Mouse (Mus musculus) v-Abl transformed pro-B cells (cell line): Measurements from ENCODE around the gene Sema5a.

Experiments
- in situ Hi-C, 2 experiments: fragments of 400-800 bp; cut with MboI; formaldehyde crosslinking; loops; one replicate each; pipeline ENCODE4 v1.15.1; 2025; ENCODE audit not compliant: unreplicated experiment in 2 of 2

Sema5a gene

DNA sequence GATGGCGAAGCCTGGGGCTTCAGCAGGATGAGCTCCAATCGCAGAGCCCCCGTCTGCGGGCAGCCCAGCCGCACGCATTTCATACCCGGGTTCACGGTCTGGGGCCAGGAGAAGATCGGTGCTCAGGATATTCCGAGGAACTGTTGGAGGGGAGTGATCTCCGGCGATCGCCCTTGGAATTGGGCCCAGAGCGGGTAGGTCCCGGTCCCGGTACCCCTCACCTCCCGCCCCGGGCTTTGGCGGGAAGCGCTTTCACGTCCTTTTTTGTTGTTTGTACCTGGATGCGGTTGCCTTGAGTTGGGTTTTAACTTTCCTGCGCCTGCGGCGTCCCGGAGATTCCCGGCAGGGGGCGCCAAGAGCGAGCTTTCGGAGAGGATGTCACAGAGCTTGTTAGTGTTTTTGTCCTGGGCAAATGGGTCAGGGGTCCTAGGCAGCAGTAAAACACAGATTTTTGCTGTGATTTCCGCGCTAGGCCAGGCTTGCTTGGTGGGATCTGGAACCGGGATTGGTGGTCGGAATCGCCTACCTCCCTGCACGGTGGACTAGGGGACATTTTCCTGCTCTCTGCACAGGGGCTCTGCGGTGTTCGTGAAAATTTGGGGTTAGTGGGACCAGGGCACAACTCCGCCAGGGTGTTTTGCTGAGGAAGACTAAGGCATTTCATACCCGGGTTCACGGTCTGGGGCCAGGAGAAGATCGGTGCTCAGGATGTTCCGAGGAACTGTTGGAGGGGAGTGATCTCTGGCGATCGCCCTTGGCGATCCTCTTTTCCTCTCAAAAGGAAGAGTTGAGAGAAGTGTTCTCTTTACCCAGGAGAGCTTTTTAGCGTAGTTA is 1.4 kb downstream of the Sema5a start:
- in situ Hi-C loops = loop anchor here (5.0 to 25.0 kb wide), 8 partner anchors 186 to 734 kb away; no protein-coding TSS in a partner anchor

DNA sequence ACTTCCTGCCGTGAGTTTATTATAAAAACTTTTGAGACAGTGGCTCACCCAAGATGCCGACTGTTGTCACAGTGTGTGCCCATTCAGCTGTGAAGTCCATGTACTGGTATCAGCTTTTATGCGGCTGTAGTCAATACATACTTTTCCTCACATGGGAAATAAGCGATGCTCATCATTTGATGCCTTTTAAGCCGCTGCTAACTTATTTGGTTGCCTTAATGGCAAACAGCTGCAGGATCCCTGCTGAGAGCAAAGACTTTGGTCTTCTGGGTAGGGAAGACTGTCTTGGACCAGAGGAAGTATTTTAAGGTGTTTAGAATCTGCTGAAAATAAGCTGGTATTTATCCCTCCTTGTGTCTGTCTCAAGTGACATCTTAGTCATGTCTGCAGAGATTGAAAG is 2.7 kb downstream of the Sema5a start:
- in situ Hi-C loops = loop anchor here (5.0 to 25.0 kb wide), 8 partner anchors 185 to 735 kb away; no protein-coding TSS in a partner anchor

DNA sequence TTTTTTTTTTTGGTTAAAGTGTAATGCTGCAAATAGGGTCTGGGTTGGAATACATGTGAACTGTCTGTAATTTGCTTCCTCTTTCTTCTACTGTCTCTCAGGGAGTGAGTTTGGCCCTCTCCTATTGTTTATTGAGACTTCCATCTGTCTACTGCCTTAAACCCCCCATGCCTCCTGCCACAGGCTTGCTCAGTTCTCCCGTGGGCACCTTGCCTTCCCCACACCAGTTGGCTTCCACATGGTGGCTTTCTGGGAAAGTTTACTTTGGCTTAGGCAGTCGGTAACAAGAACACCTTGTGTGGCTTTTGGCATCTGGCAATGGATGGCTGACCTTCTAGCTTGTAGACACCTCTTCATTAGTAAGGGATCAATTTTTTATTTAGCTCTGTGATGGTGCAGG is 10.2 kb downstream of the Sema5a start:
- in situ Hi-C loops = no loop called here

DNA sequence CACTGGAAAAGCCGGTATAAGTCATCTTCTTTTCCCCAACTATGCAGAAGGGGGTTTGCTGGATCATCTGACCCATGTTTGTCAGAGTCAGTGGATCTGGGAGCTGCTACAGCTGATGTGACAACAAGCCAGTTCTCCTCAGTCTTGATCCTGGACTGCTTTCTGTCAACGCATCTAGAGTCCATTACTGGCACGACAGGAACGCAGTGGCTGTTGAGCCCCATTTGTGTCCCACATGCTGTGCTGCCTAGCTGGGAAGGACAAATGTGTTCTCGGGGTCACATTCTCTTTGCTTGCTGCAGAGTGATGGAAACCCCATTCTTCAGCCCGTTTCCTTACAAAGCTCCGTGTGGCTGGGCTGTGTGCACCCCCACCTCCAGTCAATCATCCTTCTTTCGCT is 12.7 kb downstream of the Sema5a start:
- in situ Hi-C loops = no loop called here

DNA sequence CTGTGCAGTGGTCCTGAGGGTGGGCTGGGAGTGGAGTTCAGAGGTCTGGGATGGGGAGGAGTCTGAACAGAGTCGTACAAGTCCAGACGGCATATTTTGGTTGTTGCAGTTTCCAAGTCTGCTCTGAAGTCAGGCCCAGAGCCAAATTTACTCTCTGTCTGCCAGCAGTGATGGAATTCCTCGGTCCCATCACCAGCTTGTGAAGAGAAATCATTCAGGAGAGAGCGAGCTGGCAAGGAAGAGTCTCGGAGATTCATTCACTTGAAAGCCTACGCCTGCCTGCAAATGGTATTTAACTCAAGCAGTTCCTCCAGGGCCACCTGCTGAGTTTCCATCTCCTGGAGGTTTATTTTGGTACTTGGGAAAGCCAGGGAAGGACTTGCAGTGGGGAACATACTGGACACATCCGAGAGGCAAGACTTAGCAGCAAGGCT is 13.3 kb downstream of the Sema5a start:
- in situ Hi-C loops = no loop called here

DNA sequence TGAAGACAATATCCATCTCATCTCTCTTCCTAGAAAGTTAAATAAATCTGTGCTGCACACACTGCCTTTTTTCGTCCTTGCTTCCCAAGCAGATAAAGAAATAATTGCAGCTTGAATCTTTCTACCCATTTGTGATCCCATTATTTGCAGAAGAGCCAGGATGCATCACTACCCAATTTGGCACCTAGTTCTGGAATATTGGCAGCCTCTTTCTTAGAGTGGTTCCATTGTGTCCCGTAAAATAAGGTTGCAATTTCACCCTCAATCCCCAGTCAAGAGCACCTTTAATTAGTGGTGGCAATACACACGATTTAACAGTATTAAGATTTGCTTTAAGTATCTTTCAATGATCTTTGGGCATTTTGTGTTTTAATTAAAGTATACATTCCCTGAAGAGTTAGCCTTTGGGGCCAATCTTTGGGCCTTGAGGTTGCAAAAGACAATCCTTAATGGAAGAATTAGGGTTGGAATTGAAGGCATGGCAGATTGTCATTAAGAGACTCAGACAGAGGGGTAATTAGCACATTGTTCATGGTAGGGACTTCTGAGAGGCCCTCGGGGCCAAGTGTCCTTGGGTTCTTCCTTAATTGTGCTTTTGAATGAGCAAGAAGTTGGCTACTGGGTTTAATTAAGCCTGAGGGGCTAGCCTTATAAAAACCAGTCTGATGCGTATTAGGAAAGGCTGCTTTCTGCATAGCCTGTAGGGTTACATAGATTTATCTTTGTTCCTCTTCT is 14.9 kb downstream of the Sema5a start:
- in situ Hi-C loops = no loop called here

DNA sequence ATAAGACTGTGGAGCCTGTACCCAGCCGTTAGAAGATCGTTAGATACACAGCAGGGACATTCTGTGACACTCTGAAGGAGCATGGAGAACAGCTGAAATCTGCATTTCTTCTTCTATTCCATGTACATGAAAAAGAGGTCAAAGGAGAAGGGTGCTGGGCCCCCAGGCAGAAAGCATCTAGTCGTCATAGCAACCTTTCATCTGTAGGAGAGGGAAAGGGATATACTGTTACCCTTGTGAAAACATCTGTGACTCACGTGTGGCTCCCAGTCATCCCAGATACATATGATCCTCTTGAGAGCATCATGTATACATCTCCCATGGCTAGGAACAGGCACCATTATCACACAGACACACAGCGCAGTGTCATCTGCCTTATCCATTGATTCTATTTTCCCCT is 16.3 kb downstream of the Sema5a start:
- in situ Hi-C loops = no loop called here

DNA sequence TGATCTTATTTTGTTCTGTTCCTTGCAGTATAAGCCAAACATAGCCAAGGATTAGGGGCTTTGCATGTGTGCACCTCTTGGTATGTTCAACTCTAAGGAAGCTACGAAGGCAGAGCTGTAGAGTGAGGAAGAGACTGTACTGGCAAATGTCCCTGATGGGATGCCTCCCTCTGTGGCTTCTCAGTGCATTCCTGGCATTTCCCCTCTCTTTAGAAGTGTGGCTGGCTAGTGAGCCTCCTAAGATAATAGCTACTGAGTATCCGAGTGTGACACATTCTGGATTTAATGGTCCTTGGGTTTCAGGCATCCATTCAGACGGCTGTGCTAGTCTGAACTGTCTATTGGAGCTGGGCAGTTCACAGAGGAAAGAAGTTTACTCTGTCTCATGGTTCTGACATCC is 19.0 kb downstream of the Sema5a start:
- in situ Hi-C loops = no loop called here

DNA sequence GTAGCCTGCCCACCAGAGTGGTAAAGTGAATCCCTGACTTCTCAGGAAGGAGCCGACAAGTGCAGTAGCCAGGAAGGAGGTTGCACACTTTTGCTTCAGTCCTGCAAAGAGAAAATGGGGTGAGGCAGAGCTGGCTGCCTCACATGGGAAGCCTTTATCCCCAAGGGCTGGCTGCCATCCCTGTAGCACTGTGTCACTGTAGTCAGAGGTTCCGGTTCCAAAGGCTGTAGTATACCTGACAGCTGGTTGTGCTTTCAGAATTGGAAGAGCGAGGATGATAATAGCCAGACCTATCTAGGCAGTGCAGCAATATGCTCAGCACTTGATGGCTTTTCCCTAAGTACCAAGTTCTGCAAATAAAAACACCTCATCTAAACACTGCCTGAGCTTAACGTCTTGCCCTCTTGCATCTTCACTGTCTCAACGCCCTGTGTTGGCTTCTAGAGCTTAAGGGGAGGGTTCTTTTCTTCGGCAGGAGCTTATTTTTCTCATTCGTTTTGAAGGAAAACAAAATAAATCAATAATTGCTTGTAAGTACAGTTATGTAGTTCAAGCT is 20.3 kb downstream of the Sema5a start:
- in situ Hi-C loops = loop anchor here in 1 of 2 experiments (5.0 kb wide), 1 partner anchor 62 kb away; no protein-coding TSS in a partner anchor

DNA sequence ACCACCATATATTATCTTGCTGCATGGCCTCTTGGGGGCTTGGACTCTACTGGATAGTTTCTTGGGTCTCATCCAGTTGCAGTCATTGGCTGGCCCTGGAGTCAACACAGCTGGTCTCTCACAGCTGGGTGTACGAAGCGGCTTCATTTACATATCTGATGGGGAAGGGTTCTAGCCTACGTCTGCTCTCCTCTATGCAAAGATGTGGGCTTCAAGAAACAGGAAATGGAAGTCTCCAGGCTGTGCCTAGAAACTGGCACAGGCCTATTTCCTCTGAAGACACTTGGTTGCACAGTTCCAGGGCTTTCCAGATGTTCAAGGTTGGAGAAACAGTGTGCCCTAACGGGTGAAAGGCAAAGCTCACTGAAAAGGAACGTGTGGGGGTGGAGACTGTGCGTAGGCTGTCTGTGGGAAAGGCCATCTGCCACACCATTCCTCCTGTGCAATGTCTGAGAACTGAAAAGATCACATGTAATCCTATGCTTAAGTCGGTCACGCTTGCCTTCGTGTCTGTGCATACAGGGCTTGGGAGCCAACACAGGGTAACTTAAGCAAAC is 20.8 kb downstream of the Sema5a start:
- in situ Hi-C loops = loop anchor here in 1 of 2 experiments (5.0 kb wide), 1 partner anchor 62 kb away; no protein-coding TSS in a partner anchor

DNA sequence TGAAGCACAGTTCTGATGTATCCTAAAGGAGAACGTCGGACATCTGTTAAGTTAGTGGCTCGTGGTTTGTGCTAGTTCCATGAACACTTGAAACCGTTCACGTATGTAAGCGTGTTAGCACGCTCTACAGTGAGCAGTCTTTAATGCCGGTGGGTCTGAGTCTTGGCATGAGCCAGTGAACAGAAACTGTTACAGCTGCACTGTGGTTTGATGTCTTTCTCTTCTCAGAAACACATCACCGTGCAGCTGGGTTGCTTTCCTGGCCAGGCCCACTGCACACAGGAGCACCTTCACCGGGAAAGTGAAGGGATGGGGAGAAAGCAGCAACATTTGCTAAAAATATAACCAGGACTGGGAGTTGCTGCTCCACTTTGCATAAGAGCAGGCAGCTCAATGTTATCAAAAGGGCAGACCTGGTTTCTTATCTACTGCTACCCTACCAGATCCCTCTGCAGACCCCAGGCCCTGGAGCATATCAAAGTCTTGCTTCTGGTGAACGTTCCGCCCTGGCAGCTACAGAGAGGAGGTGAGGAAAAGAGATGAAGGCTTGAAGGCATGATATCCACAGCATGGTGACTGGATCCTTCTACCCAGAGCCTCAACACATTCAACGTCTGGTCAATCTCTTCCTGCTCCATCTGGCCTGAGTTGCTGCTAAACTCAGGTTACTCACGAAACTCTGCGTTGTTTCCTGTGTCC is 21.7 kb downstream of the Sema5a start:
- in situ Hi-C loops = loop anchor here in 1 of 2 experiments (5.0 kb wide), 1 partner anchor 61 kb away; no protein-coding TSS in a partner anchor

DNA sequence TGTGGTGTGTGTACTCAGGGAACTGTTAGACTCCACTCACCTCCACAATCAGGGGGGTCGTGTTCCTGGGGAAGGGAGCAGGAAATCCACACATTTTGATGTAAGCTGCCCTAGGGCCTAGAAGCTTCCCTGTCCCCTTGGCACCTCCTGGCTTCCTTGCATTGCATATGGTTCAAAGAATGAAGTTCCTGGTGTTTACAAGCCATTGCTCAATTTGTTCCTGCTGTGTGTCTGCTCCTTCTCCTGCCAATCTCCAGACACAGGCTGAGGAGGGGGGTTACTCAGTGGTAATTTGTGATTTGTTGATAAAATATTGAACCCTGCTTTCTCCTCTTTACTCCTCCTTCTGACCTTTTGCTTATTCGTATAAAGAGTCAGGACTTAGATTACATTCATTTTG is 25.5 kb downstream of the Sema5a start:
- in situ Hi-C loops = no loop called here

DNA sequence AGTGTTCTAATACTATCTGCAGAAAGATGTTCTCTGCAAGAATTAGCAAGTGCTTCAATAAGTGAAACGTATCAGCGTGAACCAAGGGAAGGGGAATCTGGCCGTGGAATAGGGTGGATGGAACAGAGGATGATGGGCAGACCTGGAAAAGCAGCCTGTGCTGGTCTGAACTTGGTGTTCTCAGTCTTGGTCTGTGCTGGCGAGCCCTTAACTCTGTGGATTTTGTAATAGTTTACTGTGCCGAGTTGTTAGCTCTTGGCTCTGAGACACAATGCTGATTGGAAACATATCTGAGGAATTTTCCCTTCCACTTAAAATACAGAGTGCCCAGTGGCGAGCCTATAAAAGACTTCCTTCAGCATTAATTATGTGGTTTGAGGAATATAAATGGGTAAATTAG is 29.3 kb downstream of the Sema5a start:
- in situ Hi-C loops = no loop called here

DNA sequence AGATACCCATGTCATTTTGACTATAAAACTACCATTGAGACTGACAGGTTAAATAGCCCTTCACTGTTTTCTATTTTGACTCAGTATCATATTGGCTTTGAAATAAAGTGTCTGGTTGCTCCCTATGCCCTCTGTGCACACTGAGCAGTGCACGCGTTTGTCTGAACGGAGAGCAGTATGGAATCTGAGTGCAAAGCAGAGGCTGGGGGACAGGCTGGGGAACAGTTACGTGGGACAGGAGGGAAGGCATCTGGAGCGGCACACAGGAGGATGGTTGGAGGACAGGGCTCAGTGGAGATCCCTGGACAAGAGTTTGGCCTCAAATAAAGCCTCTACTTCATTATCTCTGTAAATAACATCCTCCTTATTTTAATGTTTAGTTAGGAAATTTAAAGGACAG is 30.4 kb downstream of the Sema5a start:
- in situ Hi-C loops = no loop called here

DNA sequence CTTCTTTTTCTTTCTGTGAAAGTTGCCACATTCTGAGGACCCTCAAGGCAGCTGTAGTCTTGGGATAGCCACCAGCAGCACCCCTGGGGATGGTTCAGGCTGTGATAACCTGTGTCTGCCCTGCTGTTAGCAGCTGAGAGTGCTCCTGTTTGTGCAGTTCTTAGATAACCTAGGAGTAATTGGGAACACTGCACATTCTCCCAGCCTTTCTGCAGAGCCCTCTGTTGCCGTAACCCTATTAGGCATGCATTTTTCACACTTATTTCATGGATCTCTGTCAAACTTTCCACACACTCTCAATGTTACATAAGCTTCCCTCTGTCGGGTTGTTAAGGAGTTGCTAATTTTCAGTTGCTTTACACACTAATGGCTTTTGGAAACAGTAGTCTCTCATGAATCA is 34.0 kb downstream of the Sema5a start:
- in situ Hi-C loops = no loop called here

DNA sequence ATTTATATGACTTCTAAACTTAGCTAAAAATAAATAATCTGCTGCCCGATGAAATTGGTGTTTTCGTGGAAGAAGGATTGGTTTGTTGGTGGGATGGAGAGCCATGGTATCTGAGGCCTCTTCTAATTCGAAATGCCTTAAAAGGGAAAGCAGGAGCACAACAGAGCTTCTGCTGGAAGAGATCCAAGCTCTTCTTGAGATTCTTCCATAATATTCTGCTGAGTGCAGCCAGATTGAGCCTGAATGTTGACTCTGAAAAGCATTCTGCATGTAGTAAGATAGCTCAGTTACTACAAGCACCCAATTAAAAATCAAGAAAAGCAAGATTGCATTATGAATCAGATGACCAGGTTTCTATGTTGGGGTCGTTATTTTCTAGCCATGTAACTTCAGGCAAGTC is 36.8 kb downstream of the Sema5a start:
- in situ Hi-C loops = no loop called here

DNA sequence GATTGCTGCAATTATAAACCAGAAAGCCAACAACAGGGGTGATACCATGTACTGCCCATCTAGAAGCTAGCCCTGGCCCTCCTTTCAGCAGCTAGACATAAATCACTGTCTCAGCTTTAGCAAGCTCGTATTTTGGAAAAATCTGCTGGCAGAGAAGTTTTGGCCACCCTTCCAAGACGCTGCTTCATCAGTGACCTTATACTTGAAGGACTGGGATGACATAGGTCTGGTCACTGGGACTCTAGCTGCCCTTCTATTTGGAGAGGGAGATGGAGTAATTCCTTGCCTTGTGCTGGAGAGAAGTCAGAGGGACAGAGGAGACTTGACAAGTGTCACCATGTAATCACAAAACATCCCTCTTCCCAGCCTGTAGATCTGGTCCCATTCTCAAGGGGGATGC is 40.1 kb downstream of the Sema5a start:
- in situ Hi-C loops = no loop called here

DNA sequence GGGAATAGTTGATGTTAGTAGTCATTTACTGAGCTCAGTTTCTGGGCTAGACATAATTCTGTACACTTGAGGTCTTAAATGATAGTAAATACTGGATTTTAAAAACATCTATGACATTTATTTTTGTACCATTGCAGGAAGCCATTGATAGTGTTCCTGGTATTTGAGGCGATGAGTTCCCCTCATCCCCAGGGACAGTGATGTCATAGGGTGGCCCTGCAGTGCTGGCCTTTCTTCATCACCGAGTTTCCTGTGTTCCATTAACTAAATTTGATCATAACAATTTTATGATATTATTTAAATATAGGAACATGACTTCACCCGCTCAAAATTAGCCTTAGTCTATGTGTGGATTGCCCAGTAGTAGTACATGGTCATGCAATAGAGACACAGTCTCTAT is 41.7 kb downstream of the Sema5a start:
- in situ Hi-C loops = no loop called here

DNA sequence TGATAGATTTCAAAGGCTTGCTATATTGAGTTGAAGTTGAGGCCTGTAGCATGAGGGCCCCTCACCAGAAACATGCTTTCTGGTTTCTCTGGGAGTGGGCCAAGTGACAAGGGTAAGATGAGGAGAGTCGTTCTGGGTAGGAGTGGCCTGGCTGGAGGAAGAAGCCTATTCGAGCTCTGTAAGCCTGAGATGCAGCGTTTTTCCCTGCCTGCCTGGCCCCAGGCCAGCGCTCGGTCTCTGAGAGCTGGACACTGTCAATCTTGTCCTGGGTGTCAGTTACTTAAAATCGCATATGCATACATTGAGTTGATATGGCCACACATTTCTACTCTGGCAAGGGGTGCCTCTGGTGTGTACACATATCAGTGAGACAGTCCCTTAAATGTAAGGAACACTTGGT is 43.9 kb downstream of the Sema5a start:
- in situ Hi-C loops = no loop called here

DNA sequence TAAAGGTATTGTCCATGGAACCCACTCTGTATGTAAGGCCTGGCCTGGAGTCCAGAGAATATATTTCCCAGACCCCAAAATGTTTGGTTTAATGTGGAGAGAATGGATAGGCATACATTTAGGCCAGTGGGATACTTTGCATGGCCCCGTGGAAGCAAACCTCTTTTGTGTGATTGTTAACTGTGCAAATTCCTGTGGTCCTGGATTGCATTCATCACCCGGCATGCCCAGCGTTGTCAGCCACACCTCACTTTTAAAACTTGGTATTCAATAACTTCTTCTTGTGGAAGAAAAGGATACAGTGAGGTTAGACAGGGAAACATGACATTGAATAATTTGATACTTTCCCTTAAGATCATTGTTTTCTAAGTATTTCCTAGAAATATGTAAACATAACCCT is 46.4 kb downstream of the Sema5a start:
- in situ Hi-C loops = no loop called here
